Mouse (Mus musculus): ENCODE measurements around the gene Gm21983. TPM values are rescaled to one million over a fixed set of nuclear protein-coding genes. Genes with fewer than 3 reads are reported as not detected.

Gene Gm21983
- polyA plus RNA-seq, 1 experiment from 2014 or later: 0.67 TPM

- Histone ChIP-seq H3K4me1 (ENCODE audit: control insufficient read depth, insufficient read depth, low read length) (no peaks in the 10 kb centered on the region), H3K36me3 (ENCODE audit: control insufficient read depth, insufficient read depth, low read length) (no peaks in the 10 kb centered on the region), H3K9me3 (replicated peaks; ENCODE audit: control insufficient read depth, low read length) (no peaks in the 10 kb centered on the region), H3K4me3 (ENCODE audit: low read depth, low read length) (no peak overlapping the region), H3K27ac (ENCODE audit: low read depth, low read length) (no peak overlapping the region), H3K4me2 (no peak overlapping the region), H3K9ac (ENCODE audit: low read depth, low read length) (no peak overlapping the region), H3K27me3 (ENCODE audit: control insufficient read depth, insufficient read depth, low read length) (no peaks in the 10 kb centered on the region)
- ATAC-seq (replicated peaks; ENCODE audit: insufficient number of reproducible peaks, low FRiP score, low TSS enrichment): no peak
- WGBS (ENCODE audit: insufficient replicate concordance): 68% methylated on average over 5 of the region's 5 CpGs
Measured at GRCm38 (mm10) chr7:27124305-27124832, 56.5 kb downstream of the Gm21983 start.

GRCm38 (mm10) chr7:27119676-27120075, 61.2 kb downstream of the Gm21983 start, which contains the start of gene Cyp2f2:
Gene Cyp2f2, plus strand, starts transcription at chr7:27119909.
- Histone ChIP-seq H3K36me3 (ENCODE audit: control insufficient read depth, insufficient read depth, low read length) (no peaks in the 10 kb centered on the region), H3K9me3 (replicated peaks; ENCODE audit: control insufficient read depth, low read length) (no peaks in the 10 kb centered on the region), H3K27ac (ENCODE audit: low read depth, low read length) (no peak within 1 kb of the TSS), H3K27me3 (ENCODE audit: control insufficient read depth, insufficient read depth, low read length) (no peaks in the 10 kb centered on the region), H3K4me3 (ENCODE audit: low read depth, low read length) (no peak within 1 kb of the TSS), H3K4me1 (ENCODE audit: control insufficient read depth, insufficient read depth, low read length) (no peaks in the 10 kb centered on the region), H3K9ac (ENCODE audit: low read depth, low read length) (no peak within 1 kb of the TSS), H3K4me2 (no peak within 1 kb of the TSS)
- ATAC-seq (replicated peaks; ENCODE audit: insufficient number of reproducible peaks, low FRiP score, low TSS enrichment): no peak

MicroRNAs encoded within 50 kb of the gene (microRNA counts, 519-probe panel; counts per million panel counts)
- 32.2 counts per million for microRNA mmu-miR-1191

Small RNA genes within 50 kb of the gene (microRNA-seq; reads per million reads assigned to microRNA genes)
- gene Mir1191 (ENCODE audit: borderline number of aligned reads) (2.5 reads per million, percentile 29 among the genes with 10 or more reads in this experiment), gene Mir3101 (ENCODE audit: borderline number of aligned reads) (0.61 reads per million)

Other genes with a start within 250 kb of the Gm21983 start
- not detected in 2 replicates for gene Cyp2a22, start 241.7 kb downstream of the Gm21983 start, polyA plus RNA-seq (2014; fragmentation: Nextera tagmentation; extraction: Ambion mirVana)
- gene Cyp2a12, start 152.0 kb downstream of the Gm21983 start, polyA plus RNA-seq (2014; fragmentation: Nextera tagmentation; extraction: Ambion mirVana): not detected in 2 replicates
- not detected in 2 replicates for gene Cyp2f2, start 61.2 kb downstream of the Gm21983 start, polyA plus RNA-seq (2014; fragmentation: Nextera tagmentation; extraction: Ambion mirVana)
- gene Cyp2t4, start 27.4 kb downstream of the Gm21983 start, polyA plus RNA-seq (2014; fragmentation: Nextera tagmentation; extraction: Ambion mirVana): 0.13 TPM in 1 of 2 replicates, not detected in the other
- 27.4 and 29.0 TPM in 2 replicates for gene Egln2, start 14.3 kb downstream of the Gm21983 start, polyA plus RNA-seq (2014; fragmentation: Nextera tagmentation; extraction: Ambion mirVana)
- 44.3 and 49.7 TPM in 2 replicates for gene Rab4b, start 2.2 kb downstream of the Gm21983 start, polyA plus RNA-seq (2014; fragmentation: Nextera tagmentation; extraction: Ambion mirVana)
- gene Mia, start 71 bp upstream of the Gm21983 start, polyA plus RNA-seq (2014; fragmentation: Nextera tagmentation; extraction: Ambion mirVana): 0.34 and 0.44 TPM in 2 replicates
- 2.3 and 3.5 TPM in 2 replicates for gene BC024978, start 14.7 kb upstream of the Gm21983 start, polyA plus RNA-seq (2014; fragmentation: Nextera tagmentation; extraction: Ambion mirVana)
- gene Snrpa, start 15.2 kb upstream of the Gm21983 start, polyA plus RNA-seq (2014; fragmentation: Nextera tagmentation; extraction: Ambion mirVana): 191 and 210 TPM in 2 replicates
- 2.8 and 3.2 TPM in 2 replicates for gene Itpkc, start 47.6 kb upstream of the Gm21983 start, polyA plus RNA-seq (2014; fragmentation: Nextera tagmentation; extraction: Ambion mirVana)
- 9.1 and 10.6 TPM in 2 replicates for gene Coq8b, start 51.9 kb upstream of the Gm21983 start, polyA plus RNA-seq (2014; fragmentation: Nextera tagmentation; extraction: Ambion mirVana)
- 3.4 and 4.6 TPM in 2 replicates for gene Numbl, start 77.3 kb upstream of the Gm21983 start, polyA plus RNA-seq (2014; fragmentation: Nextera tagmentation; extraction: Ambion mirVana)
- gene Ltbp4, start 156.6 kb upstream of the Gm21983 start, polyA plus RNA-seq (2014; fragmentation: Nextera tagmentation; extraction: Ambion mirVana): 28.9 and 31.5 TPM in 2 replicates
- gene Shkbp1, start 174.9 kb upstream of the Gm21983 start, polyA plus RNA-seq (2014; fragmentation: Nextera tagmentation; extraction: Ambion mirVana): 33.3 and 34.1 TPM in 2 replicates
- gene Gm20479, start 176.3 kb upstream of the Gm21983 start, polyA plus RNA-seq (2014; fragmentation: Nextera tagmentation; extraction: Ambion mirVana): 1.6 and 2.1 TPM in 2 replicates

All from heart, embryonic 11.5 days (tissue).